Mouse (Mus musculus) embryonic fibroblast, embryonic 13.5 days (primary cell): Measurements from ENCODE around the gene Gpr152. TPM values are rescaled to one million over a fixed set of nuclear protein-coding genes. Genes with fewer than 3 reads are reported as not detected.

ENCODE experiments used
- H3K27ac ChIP-seq: 2 replicates; pipeline ENCODE4 v1.5.1; 2012; ENCODE audit warnings: low read length, control low read depth, inconsistent platforms; ENCODE audit not compliant: insufficient read depth
- H3K4me1 ChIP-seq: 2 replicates; pipeline ENCODE4 v1.6.1; 2011; ENCODE audit warnings: low read length; ENCODE audit not compliant: control insufficient read depth, insufficient read depth
- H3K4me3 ChIP-seq: 2 replicates; pipeline ENCODE4 v1.5.1; 2011; ENCODE audit warnings: mild to moderate bottlenecking, control low read depth, low read length; ENCODE audit not compliant: insufficient read depth
- CTCF ChIP-seq: IDR thresholded peaks from 2 replicates; pipeline ENCODE4 v1.5.1; 2011; ENCODE audit warnings: mild to moderate bottlenecking, control low read depth, low read length, moderate library complexity, borderline replicate concordance; ENCODE audit not compliant: insufficient read depth
- POLR2A ChIP-seq: IDR thresholded peaks from 2 replicates; pipeline ENCODE4 v1.6.1; 2011; ENCODE audit warnings: low read depth, mild to moderate bottlenecking, control low read depth, low read length, moderate library complexity
- polyA plus RNA-seq: library from polyadenylated mRNA; stranded (reverse); fragments of >200 nt; gene quantifications from 2 replicates; pipeline ENCODE4 v1.2.4, GENCODE M21; 2011; ENCODE audit warnings: low read depth; ENCODE audit not compliant: missing spikeins, insufficient read length

The Gpr152 gene
- polyA plus RNA-seq, 1 experiment: not detected

DNA sequence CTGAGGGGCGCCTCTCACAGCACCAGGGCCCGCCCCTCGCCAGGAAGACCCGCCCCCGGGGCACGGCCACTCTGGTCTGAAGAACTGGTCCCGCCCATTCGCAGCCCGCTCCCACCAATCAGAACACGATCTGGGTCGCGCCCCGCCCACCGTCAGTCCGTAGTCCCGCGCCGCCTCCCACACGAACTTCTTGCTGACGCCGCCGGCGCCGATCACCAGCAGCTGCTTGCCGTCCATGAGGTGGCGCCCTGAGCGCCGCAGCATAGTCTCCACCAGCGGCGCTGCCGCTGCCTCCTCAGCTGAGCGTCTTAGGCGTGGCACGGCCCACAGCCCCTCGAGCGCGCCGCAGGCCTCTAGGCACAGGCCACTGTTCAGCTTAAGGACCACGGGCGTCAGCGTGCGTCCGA lies 29.8 kb downstream of the Gpr152 start:
- TF ChIP-seq POLR2A: peak; percentile 93
- peak; percentile 78 for TF ChIP-seq CTCF
- peak overlapping the region; percentile 12 for H3K4me3 ChIP-seq
- peaks cover 2% of the 10 kb centered on the region; the same call in 1 of the 2 replicates for H3K4me1 ChIP-seq
- peak overlapping the region; percentile 22 for H3K27ac ChIP-seq

GRCm38 (mm10) chr19:4169810-4170209 lies 30.2 kb downstream of the Gpr152 start:
- H3K4me3 ChIP-seq: peak overlapping the region; percentile 3
- TF ChIP-seq POLR2A (no peak), CTCF (no peak)
- H3K27ac ChIP-seq: peak overlapping the region; percentile 22
- peaks cover 2% of the 10 kb centered on the region; the same call in 1 of the 2 replicates for H3K4me1 ChIP-seq

- H3K4me3 ChIP-seq: no peak overlapping the region
- TF ChIP-seq CTCF (no peak), POLR2A (no peak)
- H3K4me1 ChIP-seq: peaks cover 6% of the 10 kb centered on the region; the same call in 1 of the 2 replicates
- no peak overlapping the region for H3K27ac ChIP-seq
These were observed 31.3 kb downstream of the Gpr152 start for GRCm38 (mm10) chr19:4170723-4171392.

DNA sequence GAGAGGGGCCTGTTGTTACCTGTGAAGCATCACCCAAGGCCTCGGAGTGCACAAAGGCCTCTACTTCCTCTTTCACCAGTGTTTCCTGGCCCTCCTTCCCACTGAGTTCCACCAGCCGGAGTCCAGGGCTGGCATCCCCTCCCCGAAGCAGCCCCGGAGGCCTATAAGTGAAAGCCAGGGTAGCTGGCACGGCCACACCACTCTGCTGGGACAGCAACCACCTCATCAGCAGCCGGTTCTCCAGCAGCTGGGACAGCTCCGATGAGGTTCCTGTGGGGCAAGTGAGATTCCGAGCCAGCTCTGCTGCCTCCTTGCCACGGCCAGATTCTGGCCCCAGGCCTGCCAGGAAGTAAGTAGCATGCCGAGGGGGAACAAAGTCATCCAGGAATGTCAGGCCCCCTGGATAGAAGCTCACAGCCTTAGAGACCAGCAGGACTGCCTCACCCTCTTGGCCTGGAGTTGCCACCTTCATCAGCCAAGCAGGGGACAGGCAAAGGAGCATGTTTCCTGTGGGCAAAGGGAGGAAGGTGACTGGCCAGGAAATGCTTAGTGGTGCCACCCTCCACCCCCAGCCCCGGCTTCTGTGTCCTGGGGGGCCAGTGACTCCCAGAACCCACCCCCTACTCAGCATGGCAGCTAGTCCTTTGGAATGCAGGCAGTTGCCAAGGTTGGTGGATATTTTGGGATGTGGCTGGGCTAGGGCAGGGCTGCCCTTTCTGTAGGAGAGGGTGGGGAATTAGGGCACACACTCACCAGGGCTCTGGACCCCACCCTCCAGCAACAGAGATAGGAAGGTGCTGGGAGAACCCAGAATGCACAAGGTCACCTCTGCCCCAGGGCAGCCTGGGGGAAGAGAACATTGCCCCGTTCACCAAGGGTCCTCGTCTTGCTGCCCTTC lies 32.1 kb downstream of the Gpr152 start:
- Histone ChIP-seq H3K4me3 (no peak overlapping the region), H3K4me1 (peaks cover 6% of the 10 kb centered on the region; the same call in 1 of the 2 replicates), H3K27ac (no peak overlapping the region)
- no peak for TF ChIP-seq POLR2A

- no peak for TF ChIP-seq CTCF
- TF ChIP-seq POLR2A: no peak
- Histone ChIP-seq H3K4me3 (no peak overlapping the region), H3K27ac (no peak overlapping the region), H3K4me1 (peaks cover 6% of the 10 kb centered on the region; the same call in 1 of the 2 replicates)
These were observed 33.3 kb downstream of the Gpr152 start for GRCm38 (mm10) chr19:4172925-4173324.

GRCm38 (mm10) chr19:4175368-4175947 lies 35.9 kb downstream of the Gpr152 start, which contains the start of gene Carns1:
Gene Carns1 (minus strand): TSS chr19:4175479.
- no peak for TF ChIP-seq CTCF
- TF ChIP-seq POLR2A: peak; percentile 66
- Histone ChIP-seq H3K27ac (no peak within 1 kb of the TSS), H3K4me1 (peaks cover 6% of the 10 kb centered on the region; the same call in 1 of the 2 replicates), H3K4me3 (no peak within 1 kb of the TSS)

DNA sequence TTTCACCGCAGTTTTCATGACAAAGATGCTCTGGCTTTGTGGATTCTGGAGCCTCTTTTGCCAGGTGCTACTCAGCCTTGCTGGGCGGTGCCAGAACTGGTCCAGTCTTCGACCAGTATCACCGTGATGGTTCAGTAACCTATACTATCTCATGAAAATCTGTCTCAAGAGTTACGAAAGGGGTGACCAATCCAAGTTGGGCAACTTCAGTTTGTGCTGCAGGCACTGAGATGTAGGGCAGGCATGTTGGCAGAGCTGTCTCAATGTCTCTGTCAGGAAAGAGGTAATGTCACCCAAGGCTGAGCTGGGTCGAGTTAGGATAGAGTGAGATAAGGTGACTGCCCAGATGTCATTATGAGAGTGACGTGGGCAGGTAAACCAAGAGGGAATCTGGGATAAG lies 40.8 kb downstream of the Gpr152 start:
- Histone ChIP-seq H3K27ac (no peak overlapping the region), H3K4me1 (0 out of 2 replicates have a peak, but pooled peaks cover 1% of the 10 kb centered on the region), H3K4me3 (no peak overlapping the region)
- TF ChIP-seq CTCF (no peak), POLR2A (no peak)

- TF ChIP-seq CTCF: no peak
- no peak for TF ChIP-seq POLR2A
- H3K4me1 ChIP-seq: 0 out of 2 replicates have a peak, but pooled peaks cover 3% of the 10 kb centered on the region
- no peak overlapping the region for H3K4me3 ChIP-seq
- no peak overlapping the region for H3K27ac ChIP-seq
These were observed 42.3 kb downstream of the Gpr152 start for GRCm38 (mm10) chr19:4181892-4182291.

DNA sequence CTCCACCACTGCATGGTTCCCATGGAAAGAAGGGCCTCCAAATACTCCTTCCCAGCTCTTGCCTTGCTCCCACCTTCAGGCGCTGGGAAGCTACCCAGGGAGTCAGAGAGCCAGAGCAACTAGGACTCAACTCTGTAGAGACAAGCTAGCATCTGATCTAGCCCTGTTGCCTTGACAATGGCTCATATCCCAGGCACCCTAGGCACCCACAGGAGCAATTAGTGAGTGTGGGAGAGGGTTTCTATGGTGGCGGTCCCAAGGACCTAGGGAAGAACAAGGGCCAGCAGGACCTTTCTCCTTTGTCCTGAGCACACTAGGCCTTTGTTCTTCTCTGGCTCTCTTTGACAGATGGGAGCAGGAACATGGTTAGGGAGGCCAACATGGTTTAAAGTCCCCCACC lies 44.1 kb downstream of the Gpr152 start:
- TF ChIP-seq POLR2A (no peak), CTCF (no peak)
- Histone ChIP-seq H3K4me1 (0 out of 2 replicates have a peak, but pooled peaks cover 3% of the 10 kb centered on the region), H3K4me3 (no peak overlapping the region), H3K27ac (no peak overlapping the region)
